Mouse (Mus musculus) midbrain, embryonic 11.5 days (tissue): ENCODE measurements around the gene Zfp46. TPM values are rescaled to one million over a fixed set of nuclear protein-coding genes. Genes with fewer than 3 reads are reported as not detected.

ENCODE experiments used
- ATAC-seq: fragments of 200-750 bp; cut with Nextera tagmentation; 2 replicates; pipeline ENCODE4 v1.8.0; 2017; ENCODE audit warnings: moderate TSS enrichment, moderate library complexity; ENCODE audit not compliant: low FRiP score
- DNase-seq: peaks from one replicate; pipeline ENCODE4 v3.0.0; 2015; ENCODE audit warnings: low spot score; ENCODE audit errors: missing footprints
- H3K27ac ChIP-seq: fragments of 300-500 bp; sonication (generic); 2 replicates; pipeline ENCODE4 v1.5.1; 2014; ENCODE audit warnings: low read depth, low read length
- H3K27me3 ChIP-seq: fragments of 300-500 bp; sonication (generic); 2 replicates; pipeline ENCODE4 v1.6.1; 2014; ENCODE audit warnings: mild to moderate bottlenecking, low read length, moderate library complexity, mixed read lengths; ENCODE audit not compliant: control insufficient read depth, insufficient read depth
- H3K36me3 ChIP-seq: fragments of 300-500 bp; sonication (generic); 2 replicates; pipeline ENCODE4 v1.6.1; 2014; ENCODE audit warnings: mild to moderate bottlenecking, low read length, moderate library complexity, mixed read lengths; ENCODE audit not compliant: control insufficient read depth, insufficient read depth
- H3K4me1 ChIP-seq: fragments of 300-500 bp; sonication (generic); 2 replicates; pipeline ENCODE4 v1.6.1; 2014; ENCODE audit warnings: low read length; ENCODE audit not compliant: control insufficient read depth, insufficient read depth
- H3K4me2 ChIP-seq: fragments of 300-500 bp; sonication (generic); 2 replicates; pipeline ENCODE4 v1.6.1; 2014; ENCODE audit warnings: mild to moderate bottlenecking, moderate library complexity
- H3K4me3 ChIP-seq: fragments of 300-500 bp; sonication (generic); 2 replicates; pipeline ENCODE4 v1.5.1; 2014; ENCODE audit warnings: low read depth, low read length
- H3K9ac ChIP-seq: fragments of 300-500 bp; sonication (generic); 2 replicates; pipeline ENCODE4 v1.6.1; 2014; ENCODE audit warnings: low read length
- H3K9me3 ChIP-seq: fragments of 300-500 bp; sonication (generic); 2 replicates; pipeline ENCODE4 v1.6.1; 2016; ENCODE audit warnings: low read length; ENCODE audit not compliant: control insufficient read depth
- WGBS: fragments of 180-500 bp; shearing (Covaris S2); extraction: QIAGEN DNeasy Blood & Tissue Kit; methylation state at CpG from one replicate; pipeline ENCODE4 v1.1.7; 2014; 5-methylcytosine and 5-hydroxymethylcytosine counted together
- polyA plus RNA-seq: library from polyadenylated mRNA; unstranded; fragments of >200 nt; fragmentation: Nextera tagmentation; extraction: Ambion mirVana; gene quantifications from 2 replicates; pipeline ENCODE4 v1.2.1, GENCODE M21; 2014

The Zfp46 gene
- polyA plus RNA-seq, 1 experiment from 2014 or later: 29.7 TPM

DNA sequence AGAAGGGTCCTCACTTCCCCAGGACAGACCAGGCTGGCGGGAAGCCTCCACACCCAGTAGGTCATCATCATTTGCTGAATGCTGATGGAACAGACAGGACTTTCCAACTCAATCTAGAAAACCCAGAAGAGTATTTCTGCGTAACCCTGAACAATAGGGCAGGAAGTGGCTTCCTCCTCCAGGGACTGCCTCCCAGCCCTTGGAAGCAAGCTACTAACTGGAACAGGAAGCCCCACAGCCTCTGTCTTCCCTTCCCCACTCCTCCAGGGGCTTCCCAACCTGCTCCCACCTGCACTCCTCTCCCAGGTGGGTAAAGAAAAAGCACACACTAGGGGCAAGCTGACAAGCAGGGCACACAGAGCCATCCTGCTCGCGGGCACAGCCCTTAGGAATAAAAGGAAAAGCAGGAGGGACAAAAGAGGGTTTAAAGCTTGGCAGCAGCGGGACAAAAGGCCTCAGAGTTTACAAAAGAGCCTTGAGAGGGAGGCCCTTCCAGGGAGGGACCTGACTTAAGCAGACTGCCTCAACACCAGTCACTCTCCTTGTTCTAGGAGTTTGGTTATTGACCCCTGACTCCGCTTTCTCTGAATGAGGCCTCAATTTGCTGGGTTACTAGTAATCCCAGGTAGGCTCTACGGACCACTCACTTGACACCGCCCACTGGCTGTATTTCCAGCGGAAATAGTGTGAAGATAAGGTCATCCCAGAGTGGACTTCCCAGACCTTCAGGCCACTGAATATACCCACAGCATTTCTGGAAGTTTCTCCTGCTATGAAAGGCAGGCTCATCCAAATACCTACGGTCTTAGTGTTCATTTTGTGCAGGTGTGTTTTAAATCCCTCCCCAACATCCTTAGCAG is 1.6 kb upstream of the Zfp46 start:
- Histone ChIP-seq H3K36me3 (peaks cover 1% of the 10 kb centered on the region; the same call in 1 of the 2 replicates), H3K27ac (peak overlapping the region; percentile 77), H3K9ac (peak overlapping the region; percentile 39), H3K4me2 (peak overlapping the region; percentile 21), H3K9me3 (no peaks in the 10 kb centered on the region), H3K4me1 (peaks cover 37% of the 10 kb centered on the region), H3K4me3 (no peak overlapping the region), H3K27me3 (no peaks in the 10 kb centered on the region)
- DNase-seq: peak; percentile 93
- WGBS: 14% methylated on average over 10 of the region's 10 CpGs
- no peak for ATAC-seq

DNA sequence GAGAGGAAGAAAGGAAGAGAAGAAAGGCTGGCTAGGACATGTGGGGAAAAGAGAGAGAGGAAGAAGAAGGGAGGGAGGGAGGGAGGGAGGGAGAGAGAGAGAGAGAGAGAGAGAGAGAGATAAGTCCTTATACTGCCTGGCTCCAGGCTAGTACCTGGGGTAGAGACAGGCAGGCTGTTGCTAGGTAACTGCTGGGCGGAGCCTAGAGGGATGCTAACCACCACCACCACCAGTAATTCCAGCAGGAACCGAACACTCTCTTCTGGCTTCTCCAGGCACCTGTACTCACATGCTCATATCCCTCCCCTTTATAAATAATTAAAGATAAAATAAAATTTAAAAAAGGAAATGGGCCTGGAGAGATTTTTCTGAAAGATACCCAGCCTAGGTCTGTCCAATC is 700 bp upstream of the Zfp46 start:
- Histone ChIP-seq H3K4me3 (no peak overlapping the region), H3K27me3 (peaks cover 2% of the 10 kb centered on the region), H3K36me3 (peaks cover 8% of the 10 kb centered on the region), H3K9me3 (peaks cover 3% of the 10 kb centered on the region; the same call in 1 of the 2 replicates), H3K4me1 (peaks cover 37% of the 10 kb centered on the region), H3K27ac (peak overlapping the region; percentile 91; the same call in 1 of the 2 replicates), H3K9ac (no peak overlapping the region), H3K4me2 (no peak overlapping the region)
- ATAC-seq: no peak
- DNase-seq: no peak
- WGBS: 7% methylated on average over 2 of the region's 2 CpGs

DNA sequence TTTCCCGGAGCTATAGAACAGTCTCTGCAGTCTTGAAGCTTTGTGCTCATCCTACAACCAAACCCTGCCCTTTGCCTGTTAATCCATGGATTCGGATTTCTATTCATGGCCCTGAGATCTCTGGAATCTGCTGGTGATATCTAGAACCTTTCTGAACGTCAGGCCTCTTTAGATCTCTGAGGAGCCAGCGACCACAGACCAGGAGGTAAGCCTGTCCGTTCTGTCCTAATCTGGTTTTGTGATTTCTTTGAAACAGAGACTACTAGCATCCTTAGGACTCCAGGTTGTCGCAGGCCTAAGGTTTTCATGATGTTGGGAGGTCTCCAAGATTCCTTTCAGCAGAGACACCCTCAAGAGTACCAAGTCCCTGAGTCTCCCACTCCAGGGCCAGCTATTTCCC is 408 bp downstream of the Zfp46 start:
- Histone ChIP-seq H3K27me3 (peaks cover 13% of the 10 kb centered on the region), H3K27ac (peak overlapping the region; percentile 91), H3K4me2 (peak overlapping the region; percentile 92), H3K4me3 (peak overlapping the region; percentile 71), H3K9ac (peak overlapping the region; percentile 61), H3K4me1 (peaks cover 38% of the 10 kb centered on the region), H3K36me3 (peaks cover 13% of the 10 kb centered on the region), H3K9me3 (peaks cover 3% of the 10 kb centered on the region; the same call in 1 of the 2 replicates)
- 35% methylated on average over 6 of the region's 6 CpGs for WGBS
- ATAC-seq (no peak), DNase-seq (no peak)

DNA sequence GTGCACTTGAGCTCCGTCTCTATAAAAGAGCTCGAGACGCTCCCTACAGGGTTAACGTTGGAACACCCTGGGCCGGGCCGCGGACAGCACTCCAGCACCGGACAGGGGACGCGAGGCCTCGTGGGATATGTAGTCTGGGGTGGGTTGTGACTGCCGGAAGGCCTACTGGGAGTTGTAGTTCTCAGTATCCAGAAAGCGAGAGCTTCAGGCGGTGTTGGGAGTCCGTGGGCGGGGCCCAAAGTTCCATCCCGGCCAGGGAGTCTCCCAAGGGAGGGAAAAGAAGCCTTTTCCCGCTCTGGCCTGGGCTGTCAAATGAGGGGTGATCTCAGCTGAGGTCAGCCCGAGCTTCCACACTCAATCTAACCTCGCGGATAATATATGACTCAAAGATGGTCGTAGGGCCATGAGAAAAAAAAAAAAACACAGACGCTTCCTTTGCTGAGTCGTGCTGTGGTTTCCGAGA is 896 bp downstream of the Zfp46 start:
- ATAC-seq (peak; percentile 94), DNase-seq (peak; percentile 99)
- Histone ChIP-seq H3K27me3 (peaks cover 18% of the 10 kb centered on the region), H3K36me3 (peaks cover 18% of the 10 kb centered on the region), H3K27ac (peak overlapping the region; percentile 91), H3K4me1 (peaks cover 43% of the 10 kb centered on the region), H3K9ac (peak overlapping the region; percentile 61), H3K9me3 (peaks cover 3% of the 10 kb centered on the region; the same call in 1 of the 2 replicates), H3K4me2 (peak overlapping the region; percentile 92), H3K4me3 (peak overlapping the region; percentile 71)
- WGBS: under 1% methylated on average over 25 of the region's 25 CpGs

DNA sequence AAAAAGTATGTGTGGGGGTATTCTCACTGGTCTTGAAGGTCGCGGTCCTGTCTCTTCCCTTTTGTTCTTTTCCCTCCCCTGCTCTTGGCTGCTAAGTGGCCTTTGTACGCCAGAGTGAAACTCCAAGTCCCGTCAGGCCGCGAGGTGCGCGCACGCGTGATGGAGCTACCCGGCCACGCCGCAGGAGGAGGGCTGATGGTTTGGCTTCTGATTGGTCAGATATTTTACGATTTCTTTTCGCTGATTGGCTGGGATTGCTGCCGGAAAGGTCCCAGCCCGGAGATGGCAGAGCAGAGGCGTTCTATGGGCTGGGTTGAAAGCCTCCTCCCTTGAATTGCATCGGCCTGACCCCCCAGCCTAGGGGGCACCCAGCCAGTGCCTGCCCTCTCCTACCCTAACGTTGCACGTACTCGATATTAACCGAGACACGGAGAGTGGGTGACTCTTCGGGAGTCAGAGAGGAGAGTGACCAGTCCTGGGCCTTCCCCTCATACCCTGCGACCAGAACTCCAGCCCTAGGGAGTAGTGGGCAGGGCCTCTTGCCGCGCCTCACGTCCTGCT is 1.4 kb downstream of the Zfp46 start:
- Histone ChIP-seq H3K27me3 (peaks cover 22% of the 10 kb centered on the region), H3K27ac (peak overlapping the region; percentile 91), H3K4me3 (peak overlapping the region; percentile 71), H3K9me3 (peaks cover 3% of the 10 kb centered on the region; the same call in 1 of the 2 replicates), H3K36me3 (peaks cover 19% of the 10 kb centered on the region), H3K9ac (peak overlapping the region; percentile 61), H3K4me1 (peaks cover 48% of the 10 kb centered on the region), H3K4me2 (peak overlapping the region; percentile 92)
- under 1% methylated on average over 29 of the region's 29 CpGs for WGBS
- DNase-seq: no peak
- peak; percentile 89 for ATAC-seq

DNA sequence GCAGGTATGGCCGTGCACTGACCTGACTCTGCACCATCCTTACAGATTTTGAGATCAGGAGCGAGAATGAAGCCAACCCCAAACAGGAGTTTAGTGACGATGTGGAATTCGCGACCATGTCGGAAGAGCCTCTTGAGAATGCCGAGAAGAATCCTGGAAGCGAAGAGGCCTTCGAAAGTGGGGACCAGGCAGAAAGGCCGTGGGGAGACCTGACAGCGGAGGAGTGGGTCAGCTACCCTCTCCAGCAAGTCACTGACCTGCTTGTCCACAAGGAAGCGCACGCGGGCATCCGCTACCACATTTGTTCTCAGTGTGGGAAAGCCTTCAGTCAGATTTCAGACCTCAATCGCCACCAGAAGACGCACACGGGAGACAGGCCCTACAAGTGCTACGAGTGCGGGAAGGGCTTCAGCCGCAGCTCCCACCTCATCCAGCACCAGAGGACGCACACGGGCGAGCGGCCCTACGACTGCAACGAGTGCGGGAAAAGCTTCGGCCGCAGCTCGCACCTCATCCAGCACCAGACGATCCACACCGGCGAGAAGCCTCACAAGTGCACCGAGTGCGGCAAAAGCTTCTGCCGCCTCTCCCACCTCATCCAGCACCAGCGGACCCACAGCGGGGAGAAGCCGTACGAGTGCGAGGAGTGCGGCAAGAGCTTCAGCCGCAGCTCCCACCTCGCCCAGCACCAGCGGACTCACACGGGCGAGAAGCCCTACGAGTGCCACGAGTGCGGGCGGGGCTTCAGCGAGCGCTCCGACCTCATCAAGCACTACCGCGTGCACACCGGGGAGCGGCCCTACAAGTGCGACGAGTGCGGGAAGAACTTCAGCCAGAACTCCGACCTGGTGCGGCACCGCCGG is 5.7 kb downstream of the Zfp46 start:
- ATAC-seq (no peak), DNase-seq (peak; percentile 92)
- Histone ChIP-seq H3K36me3 (peaks cover 29% of the 10 kb centered on the region), H3K9ac (peak overlapping the region; percentile 53), H3K27me3 (peaks cover 22% of the 10 kb centered on the region), H3K4me2 (peak overlapping the region; percentile 35), H3K4me3 (peak overlapping the region; percentile 16; the same call in 1 of the 2 replicates), H3K27ac (no peak overlapping the region), H3K4me1 (peaks cover 27% of the 10 kb centered on the region), H3K9me3 (peaks cover 3% of the 10 kb centered on the region; the same call in 1 of the 2 replicates)
- WGBS: 20% methylated on average over 66 of the region's 66 CpGs

DNA sequence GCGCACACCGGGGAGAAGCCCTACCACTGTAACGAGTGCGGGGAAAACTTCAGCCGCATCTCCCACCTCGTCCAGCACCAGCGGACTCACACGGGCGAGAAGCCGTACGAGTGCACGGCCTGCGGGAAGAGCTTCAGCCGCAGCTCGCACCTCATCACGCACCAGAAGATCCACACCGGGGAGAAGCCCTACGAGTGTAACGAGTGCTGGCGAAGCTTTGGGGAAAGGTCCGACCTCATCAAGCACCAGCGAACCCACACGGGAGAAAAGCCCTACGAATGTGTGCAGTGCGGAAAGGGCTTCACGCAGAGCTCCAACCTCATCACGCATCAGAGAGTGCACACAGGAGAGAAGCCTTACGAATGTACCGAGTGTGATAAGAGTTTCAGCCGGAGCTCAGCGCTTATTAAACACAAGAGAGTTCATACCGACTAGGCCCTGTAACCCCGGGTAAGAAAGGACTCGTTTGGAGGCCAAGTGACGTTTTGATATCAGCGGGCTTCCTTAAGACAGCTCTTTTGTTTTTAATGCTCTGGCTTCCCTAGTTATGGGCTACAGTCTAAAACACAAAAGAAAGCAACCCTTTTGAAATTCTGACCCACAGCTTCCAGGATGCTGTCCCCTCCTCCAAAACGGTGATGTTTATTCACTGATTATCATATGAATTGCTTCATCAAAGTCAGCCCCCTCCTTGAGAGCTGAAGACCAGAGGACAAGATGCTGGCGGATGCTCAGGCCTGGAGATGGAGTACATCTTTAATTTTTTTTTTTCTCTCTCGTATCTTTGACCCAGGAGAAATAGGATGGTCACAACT is 6.5 kb downstream of the Zfp46 start:
- Histone ChIP-seq H3K4me3 (peak overlapping the region; percentile 16; the same call in 1 of the 2 replicates), H3K4me2 (peak overlapping the region; percentile 35), H3K36me3 (peaks cover 29% of the 10 kb centered on the region), H3K27me3 (peaks cover 22% of the 10 kb centered on the region), H3K27ac (no peak overlapping the region), H3K9ac (peak overlapping the region; percentile 53), H3K9me3 (peaks cover 3% of the 10 kb centered on the region; the same call in 1 of the 2 replicates), H3K4me1 (peaks cover 27% of the 10 kb centered on the region)
- DNase-seq (peak; percentile 93), ATAC-seq (no peak)
- 34% methylated on average over 39 of the region's 39 CpGs for WGBS

DNA sequence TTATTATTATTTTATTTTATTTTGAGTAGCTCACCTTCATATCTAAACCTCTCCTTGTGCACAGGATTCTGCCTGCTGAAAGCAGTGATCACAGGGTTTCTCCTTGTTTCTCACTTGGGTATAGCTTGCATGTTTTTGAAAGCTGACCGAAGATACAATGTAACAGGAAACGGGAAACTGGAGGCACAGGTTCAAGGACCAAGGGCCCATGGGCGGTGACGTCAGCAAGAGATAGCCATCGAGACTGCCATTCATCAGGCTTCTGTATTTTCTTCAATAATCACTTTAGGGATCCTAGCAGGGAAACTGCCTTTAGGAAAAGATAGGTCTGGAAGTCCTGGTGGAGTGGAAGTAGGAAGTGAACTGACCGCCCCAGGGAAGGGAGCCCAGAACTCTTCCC is 7.2 kb downstream of the Zfp46 start:
- H3K4me1 ChIP-seq: peaks cover 22% of the 10 kb centered on the region
- H3K4me3 ChIP-seq: no peak overlapping the region
- H3K27ac ChIP-seq: no peak overlapping the region
- peaks cover 22% of the 10 kb centered on the region for H3K27me3 ChIP-seq
- ATAC-seq (no peak), DNase-seq (no peak)
- H3K9me3 ChIP-seq: peaks cover 3% of the 10 kb centered on the region; the same call in 1 of the 2 replicates
- WGBS: 87% methylated on average over 6 of the region's 6 CpGs
- no peak overlapping the region for H3K9ac ChIP-seq
- peaks cover 29% of the 10 kb centered on the region for H3K36me3 ChIP-seq
- no peak overlapping the region for H3K4me2 ChIP-seq
